Mouse (Mus musculus): ENCODE results near the gene Pheta2. TPM values are rescaled to one million over a fixed set of nuclear protein-coding genes. Genes with fewer than 3 reads are reported as not detected.
"Not testable (repeated sequence)": the region's sequence is repeated elsewhere in the genome, so short reads cannot be mapped to it uniquely, and the experiment has no call there.

Pheta2 gene
- polyA plus RNA-seq, 1 experiment from 2014 or later: 4.3 TPM

GRCm38 (mm10) chr15:82378261-82379180 is 39.8 kb downstream of the Pheta2 start:
- DNase-seq (ENCODE audit: extremely low spot score, low spot score): no peak
- Histone ChIP-seq H3K36me3 (replicated peaks) (no peaks in the 10 kb centered on the region), H3K4me1 (peaks cover 53% of the 10 kb centered on the region), H3K27me3 (ENCODE audit: poor library complexity, severe bottlenecking) (no peaks in the 10 kb centered on the region), H3K9me3 (no peaks in the 10 kb centered on the region), H3K4me3 (no peak overlapping the region), H3K27ac (no peak overlapping the region)
- WGBS: 70% methylated on average over 15 of the region's 15 CpGs

GRCm38 (mm10) chr15:82379511-82379870 is 40.7 kb downstream of the Pheta2 start:
- H3K27me3 ChIP-seq (ENCODE audit: poor library complexity, severe bottlenecking): no peaks in the 10 kb centered on the region
- no peak for DNase-seq (ENCODE audit: extremely low spot score, low spot score)
- no peaks in the 10 kb centered on the region for H3K36me3 ChIP-seq (replicated peaks)
- 16% methylated on average over 7 of the region's 7 CpGs for WGBS
- H3K4me1 ChIP-seq: peaks cover 50% of the 10 kb centered on the region
- peak overlapping the region; percentile 85 for H3K27ac ChIP-seq
- H3K9me3 ChIP-seq: no peaks in the 10 kb centered on the region
- H3K4me3 ChIP-seq: peak overlapping the region; percentile 56

GRCm38 (mm10) chr15:82379871-82380713 is 41.4 kb downstream of the Pheta2 start, which contains the start of gene Cyp2d22:
Gene Cyp2d22, minus strand, starts transcription at chr15:82380260.
- 4% methylated on average over 16 of the region's 24 CpGs for WGBS
- H3K27ac ChIP-seq: peak within 1 kb of the TSS; percentile 85
- H3K9me3 ChIP-seq: no peaks in the 10 kb centered on the region
- H3K36me3 ChIP-seq (replicated peaks): no peaks in the 10 kb centered on the region
- DNase-seq (ENCODE audit: extremely low spot score, low spot score): peak; percentile 49
- H3K27me3 ChIP-seq (ENCODE audit: poor library complexity, severe bottlenecking): no peaks in the 10 kb centered on the region
- H3K4me1 ChIP-seq: peaks cover 50% of the 10 kb centered on the region
- peak within 1 kb of the TSS; percentile 56 for H3K4me3 ChIP-seq

DNA sequence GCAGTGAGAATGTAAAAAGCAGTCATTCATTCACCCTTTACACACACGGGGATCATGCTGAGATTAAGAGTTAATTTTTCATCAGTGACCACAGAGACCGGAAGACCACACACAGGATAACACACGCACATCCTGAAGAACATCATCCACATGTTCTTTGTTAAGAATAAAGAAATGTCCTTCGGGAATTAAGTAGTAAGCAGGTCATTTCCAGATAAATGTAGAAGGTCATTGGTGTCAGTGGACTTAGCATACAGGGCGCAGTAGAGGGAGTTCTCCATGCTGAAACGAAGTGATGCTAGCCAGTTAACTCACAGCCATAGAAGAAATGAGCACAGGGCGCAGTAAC is 41.9 kb downstream of the Pheta2 start:
- Histone ChIP-seq H3K27me3 (ENCODE audit: poor library complexity, severe bottlenecking) (no peaks in the 10 kb centered on the region), H3K4me3 (peak overlapping the region; percentile 56), H3K4me1 (peaks cover 50% of the 10 kb centered on the region), H3K27ac (peak overlapping the region; percentile 85), H3K36me3 (replicated peaks) (no peaks in the 10 kb centered on the region), H3K9me3 (no peaks in the 10 kb centered on the region)
- WGBS: 39% methylated on average over 7 of the region's 7 CpGs
- no peak for DNase-seq (ENCODE audit: extremely low spot score, low spot score)

- DNase-seq (ENCODE audit: extremely low spot score, low spot score): no peak
- Histone ChIP-seq H3K4me3 (no peak overlapping the region), H3K27ac (no peak overlapping the region), H3K9me3 (no peaks in the 10 kb centered on the region), H3K27me3 (ENCODE audit: poor library complexity, severe bottlenecking) (no peaks in the 10 kb centered on the region), H3K4me1 (peaks cover 34% of the 10 kb centered on the region), H3K36me3 (replicated peaks) (no peaks in the 10 kb centered on the region)
- WGBS: 96% methylated on average over 2 of the region's 2 CpGs
Observed at GRCm38 (mm10) chr15:82382441-82382840, 43.7 kb downstream of the Pheta2 start.

DNA sequence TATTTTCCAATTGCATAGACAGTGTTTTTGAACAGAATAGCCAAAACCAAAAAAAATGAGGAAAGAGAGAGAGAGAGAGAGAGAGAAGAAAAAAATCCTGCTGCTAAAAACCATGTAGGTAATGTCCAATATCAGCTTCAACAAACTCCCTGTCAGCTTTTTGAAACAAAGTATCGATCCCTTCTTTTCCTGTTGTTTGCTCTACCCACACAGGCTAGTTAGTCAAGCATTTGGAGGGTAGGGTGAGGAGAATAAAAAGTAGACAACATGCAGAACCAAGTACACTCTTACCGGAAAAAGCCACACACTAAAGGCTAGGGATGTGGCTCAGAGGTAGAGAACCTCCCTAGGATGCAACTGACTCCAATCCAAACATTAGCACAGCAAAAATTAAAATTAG is 47.0 kb downstream of the Pheta2 start:
- Histone ChIP-seq H3K9me3 (no peaks in the 10 kb centered on the region), H3K4me1 (peaks cover 4% of the 10 kb centered on the region), H3K36me3 (replicated peaks) (no peaks in the 10 kb centered on the region), H3K27me3 (ENCODE audit: poor library complexity, severe bottlenecking) (no peaks in the 10 kb centered on the region), H3K27ac (no peak overlapping the region), H3K4me3 (no peak overlapping the region)
- DNase-seq (ENCODE audit: extremely low spot score, low spot score): no peak
- WGBS: 92% methylated on average over 2 of the region's 2 CpGs

- not testable (repeated sequence) for H3K27ac ChIP-seq; H3K9me3 ChIP-seq; H3K36me3 ChIP-seq (replicated peaks); H3K27me3 ChIP-seq (ENCODE audit: poor library complexity, severe bottlenecking); DNase-seq (ENCODE audit: extremely low spot score, low spot score); H3K4me1 ChIP-seq; H3K4me3 ChIP-seq
- WGBS: 87% methylated on average over 10 of the region's 10 CpGs
Observed at GRCm38 (mm10) chr15:82389916-82390315, 51.2 kb downstream of the Pheta2 start.

- 76% methylated on average over 2 of the region's 2 CpGs for WGBS
Observed at GRCm38 (mm10) chr15:82393922-82394321, 55.2 kb downstream of the Pheta2 start, which contains the start of gene Cyp2d11. Gene Cyp2d11, minus strand, starts transcription at chr15:82394022.

More at GRCm38 (mm10) chr15:82393922-82394321, 55.2 kb downstream of the Pheta2 start, which contains the start of gene Cyp2d11:
- H3K4me1 ChIP-seq; H3K9me3 ChIP-seq; DNase-seq (ENCODE audit: extremely low spot score, low spot score); H3K27me3 ChIP-seq (ENCODE audit: poor library complexity, severe bottlenecking); H3K4me3 ChIP-seq; H3K36me3 ChIP-seq (replicated peaks); H3K27ac ChIP-seq: not testable (repeated sequence)

Small RNAs within 50 kb of the gene (microRNA-seq; reads per million reads assigned to microRNA genes)
- gene Mir7684: not detected

Other genes with a start within 250 kb of the Pheta2 start
- 22.9 and 24.0 TPM in 2 replicates for gene Ccdc134, start 211.0 kb upstream of the Pheta2 start, polyA plus RNA-seq (2016; fragmentation: Nextera tagmentation; extraction: Ambion mirVana)
- gene Srebf2, start 191.8 kb upstream of the Pheta2 start, polyA plus RNA-seq (2016; fragmentation: Nextera tagmentation; extraction: Ambion mirVana): 207 and 227 TPM in 2 replicates
- 0.87 and 0.95 TPM in 2 replicates for gene Shisa8, start 126.1 kb upstream of the Pheta2 start, polyA plus RNA-seq (2016; fragmentation: Nextera tagmentation; extraction: Ambion mirVana)
- gene Tnfrsf13c, start 114.6 kb upstream of the Pheta2 start, polyA plus RNA-seq (2016; fragmentation: Nextera tagmentation; extraction: Ambion mirVana): 0.18 TPM in 1 of 2 replicates, not detected in the other
- 95.1 and 97.3 TPM in 2 replicates for gene Cenpm, start 94.2 kb upstream of the Pheta2 start, polyA plus RNA-seq (2016; fragmentation: Nextera tagmentation; extraction: Ambion mirVana)
- 0.26 TPM in 1 of 2 replicates, not detected in the other for gene 1500009C09Rik, start 86.5 kb upstream of the Pheta2 start, polyA plus RNA-seq (2016; fragmentation: Nextera tagmentation; extraction: Ambion mirVana)
- 62.1 and 62.5 TPM in 2 replicates for gene Sept3, start 64.0 kb upstream of the Pheta2 start, polyA plus RNA-seq (2016; fragmentation: Nextera tagmentation; extraction: Ambion mirVana)
- gene Wbp2nl, start 40.0 kb upstream of the Pheta2 start, polyA plus RNA-seq (2016; fragmentation: Nextera tagmentation; extraction: Ambion mirVana): 0.10 and 0.11 TPM in 2 replicates
- 20.5 and 20.8 TPM in 2 replicates for gene Naga, start within 50 bp of the Pheta2 start, polyA plus RNA-seq (2016; fragmentation: Nextera tagmentation; extraction: Ambion mirVana)
- gene Smdt1, start within 50 bp of the Pheta2 start, polyA plus RNA-seq (2016; fragmentation: Nextera tagmentation; extraction: Ambion mirVana): 218 and 236 TPM in 2 replicates
- 228 and 249 TPM in 2 replicates for gene Ndufa6, start 15.4 kb downstream of the Pheta2 start, polyA plus RNA-seq (2016; fragmentation: Nextera tagmentation; extraction: Ambion mirVana)
- 3.0 and 3.8 TPM in 2 replicates for gene Cyp2d22, start 41.3 kb downstream of the Pheta2 start, polyA plus RNA-seq (2016; fragmentation: Nextera tagmentation; extraction: Ambion mirVana)
- gene Cyp2d11, start 55.1 kb downstream of the Pheta2 start, polyA plus RNA-seq (2016; fragmentation: Nextera tagmentation; extraction: Ambion mirVana): not detected in 2 replicates
- gene Cyp2d10, start 68.3 kb downstream of the Pheta2 start, polyA plus RNA-seq (2016; fragmentation: Nextera tagmentation; extraction: Ambion mirVana): not detected in 2 replicates
- not detected in 2 replicates for gene Cyp2d9, start 94.5 kb downstream of the Pheta2 start, polyA plus RNA-seq (2016; fragmentation: Nextera tagmentation; extraction: Ambion mirVana)
- gene Cyp2d12, start 216.1 kb downstream of the Pheta2 start, polyA plus RNA-seq (2016; fragmentation: Nextera tagmentation; extraction: Ambion mirVana): not detected in 2 replicates